In genomic region chr5:24586106-24586505, GRCm38 (mm10) we compare ENCODE assay signal across 8 mouse cellular contexts. TPM values are rescaled to one million over a fixed set of nuclear protein-coding genes. Genes with fewer than 3 reads are reported as not detected.
DNase-seq lines count a peak whose midpoint lies in the region; ATAC-seq lines count a peak whose summit lies in the region.

No protein-coding gene starts in this region.

- no peak for DNase-seq in lung, postnatal 14 days
- DNase-seq in limb, embryonic 10.5 days (ENCODE audit: low spot score), result no peak
- no peak for DNase-seq in cerebellum, adult 11 months
- no peak for DNase-seq in kidney, adult 11 months
- DNase-seq in left cerebral cortex, postnatal 4 days, result no peak

- H3K4me1 ChIP-seq in lung, embryonic 15.5 days, result peaks cover 22% of the 10 kb centered on the region
- H3K4me1 ChIP-seq in embryonic facial prominence, embryonic 12.5 days, result peaks cover 13% of the 10 kb centered on the region
- peaks cover 35% of the 10 kb centered on the region for H3K4me1 ChIP-seq in limb, embryonic 10.5 days
- peaks cover 36% of the 10 kb centered on the region for H3K4me1 ChIP-seq in neural tube, embryonic 15.5 days

- intact Hi-C loops in left cerebral cortex, postnatal 4 days (cut with DNase I), result no loop called here

- peak overlapping the region; percentile 85 for H3K4me2 ChIP-seq in lung, embryonic 15.5 days
- H3K4me2 ChIP-seq in embryonic facial prominence, embryonic 12.5 days (replicated peaks), result peak overlapping the region; percentile 80
- peak overlapping the region; percentile 75 for H3K4me2 ChIP-seq in neural tube, embryonic 15.5 days

- peaks cover 23% of the 10 kb centered on the region for H3K36me3 ChIP-seq in lung, embryonic 15.5 days
- H3K36me3 ChIP-seq in embryonic facial prominence, embryonic 12.5 days, result peaks cover 22% of the 10 kb centered on the region
- peaks cover 34% of the 10 kb centered on the region for H3K36me3 ChIP-seq in limb, embryonic 10.5 days
- peaks cover 3% of the 10 kb centered on the region for H3K36me3 ChIP-seq in neural tube, embryonic 15.5 days

- 11% methylated on average over 8 of the region's 8 CpGs for WGBS in lung, embryonic 15.5 days
- 11% methylated on average over 8 of the region's 8 CpGs for WGBS in embryonic facial prominence, embryonic 12.5 days
- 15% methylated on average over 8 of the region's 8 CpGs for WGBS in limb, embryonic 10.5 days
- 10% methylated on average over 8 of the region's 8 CpGs for WGBS in neural tube, embryonic 15.5 days

- no peak; the same call in 1 of the 2 replicates for ATAC-seq in lung, embryonic 15.5 days (ENCODE audit: borderline replicate concordance, extremely low read depth, low FRiP score, low TSS enrichment)
- ATAC-seq in embryonic facial prominence, embryonic 12.5 days (ENCODE audit: insufficient number of reproducible peaks, insufficient read depth, low FRiP score, low TSS enrichment), result no peak
- ATAC-seq in neural tube, embryonic 15.5 days (ENCODE audit: low FRiP score), result peak; percentile 43; the same call in 1 of the 2 replicates

- H3K9ac ChIP-seq in lung, embryonic 15.5 days, result peak overlapping the region; percentile 75
- peak overlapping the region; percentile 82 for H3K9ac ChIP-seq in embryonic facial prominence, embryonic 12.5 days
- H3K9ac ChIP-seq in neural tube, embryonic 15.5 days (replicated peaks), result peak overlapping the region; percentile 87

- H3K9me3 ChIP-seq in lung, embryonic 15.5 days, result no peaks in the 10 kb centered on the region
- H3K9me3 ChIP-seq in embryonic facial prominence, embryonic 12.5 days, result no peaks in the 10 kb centered on the region
- H3K9me3 ChIP-seq in limb, embryonic 10.5 days (replicated peaks), result no peaks in the 10 kb centered on the region
- H3K9me3 ChIP-seq in neural tube, embryonic 15.5 days (replicated peaks), result no peaks in the 10 kb centered on the region

- no peak overlapping the region for H3K27ac ChIP-seq in lung, embryonic 15.5 days
- peak overlapping the region; percentile 60; the same call in 1 of the 2 replicates for H3K27ac ChIP-seq in embryonic facial prominence, embryonic 12.5 days
- peak overlapping the region; percentile 84 for H3K27ac ChIP-seq in limb, embryonic 10.5 days
- peak overlapping the region; percentile 85 for H3K27ac ChIP-seq in neural tube, embryonic 15.5 days (replicated peaks)

- peak overlapping the region; percentile 92 for H3K4me3 ChIP-seq in lung, embryonic 15.5 days
- peak overlapping the region; percentile 93 for H3K4me3 ChIP-seq in embryonic facial prominence, embryonic 12.5 days
- peak overlapping the region; percentile 89 for H3K4me3 ChIP-seq in limb, embryonic 10.5 days
- peak overlapping the region; percentile 78 for H3K4me3 ChIP-seq in neural tube, embryonic 15.5 days (replicated peaks)

- no peaks in the 10 kb centered on the region for H3K27me3 ChIP-seq in lung, embryonic 15.5 days
- no peaks in the 10 kb centered on the region for H3K27me3 ChIP-seq in embryonic facial prominence, embryonic 12.5 days
- H3K27me3 ChIP-seq in limb, embryonic 10.5 days (ENCODE audit: low read depth, poor library complexity, severe bottlenecking), result peaks cover 7% of the 10 kb centered on the region
- no peaks in the 10 kb centered on the region for H3K27me3 ChIP-seq in neural tube, embryonic 15.5 days (replicated peaks)

RNA-seq across cellular contexts. Expression of gene Chpf2, which starts 0.4 kb away (rescaled TPM):
- 21.7 and 21.8 TPM in 2 replicates for polyA plus RNA-seq in lung, embryonic 15.5 days (2015; fragmentation: Nextera tagmentation; extraction: Ambion mirVana)
- 23.0 and 24.4 TPM in 2 replicates for polyA plus RNA-seq in embryonic facial prominence, embryonic 12.5 days (2016; fragmentation: Nextera tagmentation; extraction: Ambion mirVana)
- 15.1 and 19.0 TPM in 2 replicates for polyA plus RNA-seq in limb, embryonic 10.5 days (2016; fragmentation: Nextera tagmentation; extraction: Ambion mirVana)
- polyA plus RNA-seq in neural tube, embryonic 15.5 days (2015; fragmentation: Nextera tagmentation; extraction: Ambion mirVana), result 19.3 and 21.2 TPM in 2 replicates
- total RNA-seq in left cerebral cortex, postnatal 4 days (2021), result 10 to 100 TPM; 28.7 to 33.7 TPM

RNA-seq across cellular contexts. Expression of gene Abcf2, which starts 8.8 kb away (rescaled TPM):
- 108 and 110 TPM in 2 replicates for polyA plus RNA-seq in lung, embryonic 15.5 days (2015; fragmentation: Nextera tagmentation; extraction: Ambion mirVana)
- 126 and 128 TPM in 2 replicates for polyA plus RNA-seq in embryonic facial prominence, embryonic 12.5 days (2016; fragmentation: Nextera tagmentation; extraction: Ambion mirVana)
- 177 and 197 TPM in 2 replicates for polyA plus RNA-seq in limb, embryonic 10.5 days (2016; fragmentation: Nextera tagmentation; extraction: Ambion mirVana)
- 82.8 and 93.1 TPM in 2 replicates for polyA plus RNA-seq in neural tube, embryonic 15.5 days (2015; fragmentation: Nextera tagmentation; extraction: Ambion mirVana)
- 10 to 100 TPM; 52.9 to 54.7 TPM for total RNA-seq in left cerebral cortex, postnatal 4 days (2021)

RNA-seq across cellular contexts. Expression of gene 4931409K22Rik, which starts 29.5 kb away (rescaled TPM):
- not detected in 2 replicates for polyA plus RNA-seq in lung, embryonic 15.5 days (2015; fragmentation: Nextera tagmentation; extraction: Ambion mirVana)
- 0.10 TPM in 1 of 2 replicates, not detected in the other for polyA plus RNA-seq in embryonic facial prominence, embryonic 12.5 days (2016; fragmentation: Nextera tagmentation; extraction: Ambion mirVana)
- polyA plus RNA-seq in limb, embryonic 10.5 days (2016; fragmentation: Nextera tagmentation; extraction: Ambion mirVana), result 0.05 TPM in 1 of 2 replicates, not detected in the other
- polyA plus RNA-seq in neural tube, embryonic 15.5 days (2015; fragmentation: Nextera tagmentation; extraction: Ambion mirVana), result 0.24 and 0.26 TPM in 2 replicates
- not detected for total RNA-seq in left cerebral cortex, postnatal 4 days (2021)

RNA-seq across cellular contexts. Expression of gene Smarcd3, which starts 38.1 kb away (rescaled TPM):
- 28.5 and 29.7 TPM in 2 replicates for polyA plus RNA-seq in lung, embryonic 15.5 days (2015; fragmentation: Nextera tagmentation; extraction: Ambion mirVana)
- polyA plus RNA-seq in embryonic facial prominence, embryonic 12.5 days (2016; fragmentation: Nextera tagmentation; extraction: Ambion mirVana), result 73.5 and 74.7 TPM in 2 replicates
- polyA plus RNA-seq in limb, embryonic 10.5 days (2016; fragmentation: Nextera tagmentation; extraction: Ambion mirVana), result 21.5 and 34.3 TPM in 2 replicates
- polyA plus RNA-seq in neural tube, embryonic 15.5 days (2015; fragmentation: Nextera tagmentation; extraction: Ambion mirVana), result 111 and 135 TPM in 2 replicates
- 100 to 1,000 TPM; 179 to 183 TPM for total RNA-seq in left cerebral cortex, postnatal 4 days (2021)

RNA-seq across cellular contexts. Expression of gene Asb10, which starts 45.3 kb away (rescaled TPM):
- 0.36 and 0.59 TPM in 2 replicates for polyA plus RNA-seq in lung, embryonic 15.5 days (2015; fragmentation: Nextera tagmentation; extraction: Ambion mirVana)
- polyA plus RNA-seq in embryonic facial prominence, embryonic 12.5 days (2016; fragmentation: Nextera tagmentation; extraction: Ambion mirVana), result 0.33 and 1.1 TPM in 2 replicates
- polyA plus RNA-seq in limb, embryonic 10.5 days (2016; fragmentation: Nextera tagmentation; extraction: Ambion mirVana), result 0.13 and 0.15 TPM in 2 replicates
- 0.40 and 0.87 TPM in 2 replicates for polyA plus RNA-seq in neural tube, embryonic 15.5 days (2015; fragmentation: Nextera tagmentation; extraction: Ambion mirVana)
- total RNA-seq in left cerebral cortex, postnatal 4 days (2021), result under 1 TPM in 1 of 2 experiments, not detected in 1; 0.60 TPM
